Mouse (Mus musculus) lung, postnatal 25 days (tissue): ENCODE data around the gene Acad10.
"Not testable (repeated sequence)": the region's sequence is repeated elsewhere in the genome, so short reads cannot be mapped to it uniquely, and the experiment has no call there.

Experiments
- DNase-seq: peaks from one replicate; pipeline ENCODE4 v3.0.0; 2022; ENCODE audit warnings: low spot score

Acad10 gene

DNA sequence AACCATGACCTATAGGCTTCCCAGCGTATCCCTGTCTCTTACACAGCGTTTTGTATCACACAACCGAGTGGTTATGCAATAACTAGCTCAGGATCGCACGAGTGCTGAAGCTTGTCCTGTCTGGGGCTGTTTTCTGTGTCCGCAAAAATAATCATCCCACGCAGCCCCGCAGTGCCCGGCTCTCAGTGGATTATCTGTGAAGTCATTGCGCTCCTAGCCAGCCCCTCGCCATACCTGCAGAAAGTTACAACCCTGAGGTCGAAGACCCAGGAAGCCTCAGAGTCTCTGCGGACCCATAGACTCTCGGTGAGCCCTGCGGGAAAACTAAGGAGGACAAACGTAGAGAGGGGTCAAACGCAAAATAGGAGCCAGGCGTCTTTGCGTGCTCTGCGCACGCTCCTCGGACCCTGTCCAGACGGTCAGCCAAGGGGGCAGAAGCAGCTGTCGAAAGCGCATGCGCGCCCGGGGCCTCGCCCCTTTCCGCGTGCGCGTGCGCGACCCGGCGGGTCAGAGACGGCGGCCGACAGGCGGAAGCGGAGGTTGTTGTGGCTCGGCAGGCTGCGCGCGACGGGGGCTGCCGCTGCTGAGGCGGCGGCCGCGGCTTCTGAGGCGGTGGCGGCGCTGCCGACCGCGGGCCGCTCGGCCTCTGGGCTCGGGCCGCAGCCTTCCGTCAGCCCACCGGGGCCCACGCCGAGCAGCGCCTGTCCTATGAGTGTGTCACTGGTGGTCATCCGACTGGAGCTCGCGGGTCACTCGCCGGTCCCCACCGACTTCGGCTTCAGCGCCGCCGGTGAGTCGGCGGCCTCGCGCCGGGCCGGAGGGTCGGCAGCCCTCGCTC is at the start of gene Acad10, which contains the start of gene Brap:
Gene Acad10, minus strand, starts transcription at position 456 of the 838 bp plus-strand sequence.
Gene Brap, plus strand, starts transcription at position 505 of the 838 bp plus-strand sequence.
- peak; percentile 93 for DNase-seq

DNA sequence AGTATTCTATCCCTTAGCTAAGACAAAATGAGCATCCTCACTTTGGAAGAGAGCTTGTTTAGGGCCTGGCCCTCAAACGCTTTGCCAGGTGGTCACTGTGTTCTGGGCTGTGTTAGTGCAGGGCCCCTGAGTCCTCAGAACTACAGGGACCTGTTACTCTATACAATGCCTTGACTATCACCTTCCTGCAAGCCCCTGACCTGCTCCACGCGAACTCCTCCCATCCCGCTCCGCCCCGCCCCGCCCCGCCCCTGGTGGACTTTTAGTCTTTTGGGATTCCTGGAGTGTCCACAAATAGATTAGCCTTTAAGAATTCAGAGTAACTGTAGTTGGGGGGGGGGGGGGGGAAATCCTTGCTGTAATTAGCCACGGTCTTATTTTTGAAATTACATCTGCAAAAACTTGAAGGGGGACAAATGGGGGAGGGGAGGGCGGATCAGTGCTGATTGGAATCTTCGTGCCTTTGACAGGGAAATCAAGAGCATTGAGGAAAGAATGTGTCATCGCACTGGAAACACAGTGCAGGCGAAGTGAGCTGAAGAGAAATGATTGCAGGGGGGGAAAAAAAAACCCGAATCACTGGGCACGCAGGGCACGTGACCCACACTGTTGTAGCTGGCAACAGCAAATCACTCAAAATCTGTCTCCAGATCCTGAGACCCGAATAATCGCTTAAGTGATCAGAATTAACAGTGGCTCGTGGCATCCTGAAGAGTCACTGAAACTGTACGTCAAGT is 44.4 kb upstream of the Acad10 start:
- no peak for DNase-seq

DNA sequence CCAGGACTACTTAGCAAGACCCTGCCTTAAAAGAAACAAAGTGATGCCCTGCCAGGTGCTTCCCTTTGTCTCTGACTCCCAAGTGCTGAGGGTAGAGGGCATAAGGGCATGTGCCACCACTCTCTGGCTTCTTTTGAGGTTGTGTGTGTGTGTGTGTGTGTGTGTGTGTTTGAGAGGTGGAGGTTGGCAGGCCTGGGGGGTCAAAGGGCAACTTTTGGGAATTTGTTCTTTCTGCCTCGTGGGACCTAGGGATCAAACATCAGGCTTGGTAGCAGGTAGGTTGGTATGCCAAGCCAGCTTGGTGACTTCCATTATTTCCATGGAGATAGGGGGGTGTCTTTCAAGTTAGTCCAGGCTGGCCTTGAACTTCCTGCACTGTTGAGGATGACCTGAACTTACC is 43.0 kb upstream of the Acad10 start:
- no peak for DNase-seq

DNA sequence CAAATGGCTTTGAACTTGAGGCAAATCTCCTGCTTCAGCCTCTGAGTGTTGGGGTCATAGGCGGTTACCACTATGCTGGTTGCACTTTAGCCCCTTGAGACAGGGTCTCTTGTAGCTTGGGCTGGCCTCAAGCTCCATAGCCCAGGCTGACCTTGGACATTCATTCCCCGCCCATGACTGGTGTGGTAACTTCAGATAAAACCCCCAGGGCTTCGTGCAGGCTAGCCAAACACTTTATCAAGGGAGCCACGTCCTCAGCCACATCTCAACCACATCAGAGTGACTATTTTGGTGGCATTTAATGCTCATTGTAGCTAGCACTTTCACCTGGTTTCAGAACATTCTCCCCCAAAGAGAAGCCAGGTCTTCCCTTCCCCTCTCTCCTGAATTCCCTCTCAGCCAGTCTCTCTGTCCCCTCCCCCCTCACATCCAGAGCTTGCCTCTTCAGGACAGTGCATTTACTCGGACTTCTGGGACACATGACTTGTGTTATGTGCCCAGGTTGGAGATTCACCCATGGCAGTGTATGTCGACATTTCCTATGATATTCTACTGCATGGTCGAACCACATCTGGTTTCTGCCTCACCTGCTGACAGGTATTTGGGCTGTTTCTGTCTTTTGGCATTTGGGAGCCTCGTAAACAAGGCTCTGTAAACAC is 40.9 kb upstream of the Acad10 start:
- DNase-seq, result no peak

DNA sequence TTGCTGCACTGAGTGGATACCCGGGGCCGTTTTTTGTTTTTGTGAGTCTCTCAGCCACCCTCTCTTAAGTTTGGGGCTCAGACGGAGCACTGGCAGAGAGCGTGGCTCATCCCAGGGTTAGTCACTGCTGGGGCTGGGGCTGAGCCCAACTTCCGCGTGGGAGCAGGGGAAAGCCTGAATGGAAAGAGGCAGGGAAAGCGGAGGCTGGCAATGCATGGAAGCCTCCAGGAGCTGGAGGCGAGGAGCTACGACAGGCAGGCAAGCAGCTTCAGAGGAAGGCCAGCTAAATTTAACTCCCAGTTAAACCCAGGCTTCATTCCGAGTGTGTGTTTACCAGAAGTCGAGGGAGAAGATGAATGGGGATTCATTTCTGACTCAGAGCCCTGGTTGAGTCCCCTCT is 40.2 kb upstream of the Acad10 start:
- no peak for DNase-seq

DNA sequence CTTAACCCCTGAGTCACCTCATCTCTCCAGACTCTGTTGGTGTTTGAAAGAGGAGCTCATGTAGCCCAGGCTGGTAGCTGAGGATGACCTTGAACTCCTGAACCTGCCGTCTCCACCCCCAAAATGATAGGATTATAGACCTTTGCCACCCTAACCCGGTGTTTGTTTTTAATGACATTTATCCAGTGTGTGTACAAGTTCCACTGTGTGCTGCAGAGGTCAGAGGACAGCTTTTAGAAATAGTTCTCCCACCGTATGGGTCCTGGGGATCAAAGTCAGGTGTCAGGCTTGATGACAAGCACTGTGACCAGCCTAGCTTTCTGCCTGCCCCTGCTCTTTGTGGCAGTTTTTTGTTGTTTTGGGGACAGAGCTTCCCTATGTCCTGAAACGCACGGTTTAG is 39.6 kb upstream of the Acad10 start:
- no peak for DNase-seq

DNA sequence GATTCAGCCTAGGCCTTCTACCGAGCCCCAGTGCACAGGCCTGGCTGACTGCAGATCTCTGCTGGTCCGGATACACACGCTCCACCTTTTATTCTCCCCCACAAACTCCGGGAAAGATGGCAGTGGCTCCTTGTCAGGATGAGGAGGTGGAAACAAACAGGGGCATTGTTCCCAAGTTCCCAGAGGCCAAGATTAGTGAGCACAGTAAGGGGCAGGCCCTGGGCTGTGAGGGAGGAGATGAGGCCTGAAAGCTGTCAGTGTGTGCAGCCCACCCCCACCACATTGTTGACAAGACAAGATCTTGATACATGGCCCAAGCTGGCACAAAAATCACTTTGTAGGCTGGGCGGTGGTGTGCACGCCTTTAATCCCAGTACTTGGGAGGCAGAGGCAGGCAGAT is 36.4 kb upstream of the Acad10 start:
- DNase-seq, result no peak

DNA sequence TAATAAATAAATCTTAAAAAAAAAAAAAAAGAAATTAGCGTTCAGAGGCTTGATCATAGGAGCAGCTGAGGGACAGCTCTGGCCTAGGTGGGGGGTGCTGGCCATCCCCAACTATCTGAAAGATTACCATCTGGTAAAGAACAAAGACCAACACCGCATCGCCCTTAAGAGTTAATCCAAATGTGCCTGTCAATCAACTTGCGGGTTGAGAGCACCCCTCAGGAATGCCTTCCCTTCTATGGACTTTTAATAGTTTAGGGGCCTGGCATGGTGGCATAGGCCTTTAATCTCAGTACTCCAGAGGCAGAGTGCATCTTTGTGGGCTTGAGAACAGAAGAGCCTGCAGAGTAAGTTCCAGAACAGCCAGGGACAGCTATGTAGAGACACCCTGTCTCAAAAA is 32.6 kb upstream of the Acad10 start:
- DNase-seq, result no peak

DNA sequence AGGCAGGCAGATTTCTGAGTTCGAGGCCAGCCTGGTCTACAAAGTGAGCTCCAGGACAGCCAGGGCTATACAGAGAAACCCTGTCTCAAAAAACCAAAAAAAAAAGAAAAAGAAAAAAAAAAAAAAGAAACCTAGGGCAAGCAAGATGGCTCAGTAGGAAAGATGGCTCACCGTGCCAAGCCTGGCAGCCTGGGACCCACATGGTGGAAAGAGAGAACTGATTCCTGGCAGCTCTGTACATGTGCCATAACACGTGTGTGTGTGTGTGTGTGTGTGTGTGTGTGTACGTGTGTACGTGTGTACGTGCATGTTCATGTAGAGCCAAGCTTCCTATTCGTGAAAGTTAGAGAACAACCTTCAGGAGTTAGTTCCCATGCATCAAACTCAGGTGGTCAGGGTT is 31.1 kb upstream of the Acad10 start:
- not testable (repeated sequence) for DNase-seq

DNA sequence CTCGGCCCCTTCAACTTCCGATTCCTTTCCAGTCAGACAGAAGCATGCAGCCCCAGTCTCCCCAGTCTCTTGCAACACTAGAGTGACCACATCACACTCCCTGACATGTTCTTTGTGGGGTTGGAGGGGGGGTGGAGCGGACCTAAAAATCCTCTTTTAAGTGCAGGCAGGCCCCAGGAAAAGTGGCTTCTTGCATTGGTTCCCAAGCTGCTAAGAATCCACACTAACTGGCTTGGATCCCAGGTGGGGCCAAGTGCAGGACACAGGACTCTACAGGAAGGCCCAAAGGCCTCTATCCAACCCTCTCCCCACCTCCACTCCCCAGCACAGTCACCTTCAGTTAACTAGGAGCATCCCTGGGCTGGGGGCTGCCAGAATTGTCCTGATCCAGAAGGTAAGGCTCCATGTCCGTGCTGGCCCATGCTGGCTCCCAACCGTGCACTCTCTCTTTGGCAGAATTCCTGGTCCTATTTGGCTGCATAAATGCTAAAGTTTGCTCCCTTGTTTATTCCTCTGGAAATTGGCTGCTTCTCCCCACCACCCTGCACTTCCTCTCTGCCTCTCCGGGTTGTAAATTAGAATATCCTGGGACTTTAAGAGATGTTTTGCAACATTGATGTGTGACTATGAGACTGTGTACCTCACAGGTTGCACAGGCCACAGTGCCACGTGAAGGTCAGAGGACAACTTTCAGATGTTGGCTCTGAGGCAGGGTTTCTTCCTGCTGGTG is 30.3 kb upstream of the Acad10 start:
- DNase-seq, result peak; percentile 30

DNA sequence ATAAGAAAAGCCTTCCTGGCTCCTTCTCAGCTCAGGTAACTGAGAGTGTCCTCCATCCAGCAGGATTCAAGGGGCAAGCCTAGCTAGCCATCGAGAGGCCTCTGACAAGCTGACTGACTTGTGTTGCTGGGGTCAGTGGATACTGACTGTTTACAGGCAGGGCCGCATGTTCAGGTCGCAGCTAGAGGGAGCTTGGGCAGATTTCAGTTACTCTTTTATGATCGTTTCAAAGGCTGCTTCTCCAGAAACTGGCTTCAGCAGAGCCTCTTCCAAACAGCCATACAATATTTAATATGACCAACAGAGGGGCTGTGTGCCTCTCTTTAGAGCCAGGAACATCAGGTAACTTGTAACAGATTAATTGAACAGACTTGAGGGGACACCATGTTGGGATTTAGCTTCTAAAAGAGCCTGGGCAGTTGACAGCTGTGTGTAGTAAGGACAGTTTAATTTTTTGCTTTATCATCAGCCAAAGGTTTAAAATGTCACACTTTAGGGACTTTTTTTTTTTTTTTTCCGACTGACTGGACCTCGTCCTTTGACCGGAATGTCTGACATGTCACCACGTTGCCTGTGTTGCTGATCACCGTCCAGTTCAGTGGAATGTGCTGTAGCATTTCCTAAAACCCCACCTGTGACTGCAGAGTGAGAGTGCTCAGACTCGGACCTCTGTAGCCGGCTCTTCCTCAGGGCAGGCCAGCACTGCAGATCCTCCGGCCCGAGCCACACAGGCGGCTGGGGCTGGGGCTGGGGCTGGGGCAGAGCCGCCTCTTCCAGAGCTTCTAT is 26.0 kb upstream of the Acad10 start:
- peak; percentile 10 for DNase-seq

DNA sequence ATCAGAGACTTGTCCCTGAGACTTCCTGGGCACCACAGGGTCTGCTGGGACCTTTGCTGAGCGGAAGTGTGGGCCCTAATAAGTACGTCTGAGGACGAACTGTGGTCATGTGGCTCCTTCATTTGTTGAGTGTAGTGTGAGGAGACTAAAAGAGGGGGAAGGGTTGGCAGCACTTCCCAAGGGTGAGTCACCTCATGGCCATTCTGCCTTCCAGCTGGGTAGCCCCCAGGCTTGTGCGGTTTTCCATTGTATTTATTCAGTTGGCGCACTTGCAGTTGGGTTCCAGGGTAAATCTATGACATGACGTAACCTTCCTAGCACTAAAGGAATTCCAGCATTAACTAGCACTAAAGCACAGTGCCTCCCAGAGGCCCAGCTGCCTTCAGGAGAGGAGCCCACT is 25.2 kb upstream of the Acad10 start:
- DNase-seq, result no peak

DNA sequence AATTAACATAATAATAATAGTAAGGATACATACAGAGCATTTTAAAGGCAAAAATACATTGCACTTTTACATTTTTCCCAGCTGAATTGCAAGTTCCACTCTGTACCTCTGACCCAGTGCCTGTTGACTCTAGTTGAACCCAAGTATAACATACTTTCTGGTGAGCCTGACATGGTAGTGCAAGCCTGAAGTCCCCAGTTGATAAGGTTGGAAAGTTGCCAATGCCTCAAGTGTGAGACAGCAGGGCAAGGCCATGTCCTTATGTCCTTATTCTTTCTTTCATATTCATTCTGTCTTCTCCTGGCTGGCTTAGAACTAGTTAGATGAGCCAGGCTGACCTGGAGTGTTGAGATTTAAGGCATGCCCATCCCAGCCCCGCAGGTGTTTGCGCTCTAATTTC is 21.9 kb upstream of the Acad10 start:
- no peak for DNase-seq

DNA sequence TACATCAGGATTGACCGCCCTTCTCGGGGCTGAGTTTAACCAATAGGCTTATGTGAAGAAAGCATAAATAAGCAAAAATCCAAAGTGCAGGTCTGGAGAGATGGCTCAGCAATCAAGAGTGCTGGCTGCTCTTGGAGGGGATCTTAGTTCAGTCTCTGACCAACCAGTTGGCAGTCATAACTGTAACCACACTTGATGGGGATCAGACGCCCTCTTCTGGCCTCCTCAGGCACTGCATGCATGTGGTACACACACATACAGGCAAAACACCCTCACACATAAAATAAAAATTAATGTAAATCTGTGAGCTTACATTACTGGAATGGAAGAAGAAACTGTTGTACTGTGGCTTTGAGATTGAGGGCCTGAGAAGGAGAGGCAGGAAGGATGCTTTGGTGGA is 10.1 kb upstream of the Acad10 start:
- no peak for DNase-seq

DNA sequence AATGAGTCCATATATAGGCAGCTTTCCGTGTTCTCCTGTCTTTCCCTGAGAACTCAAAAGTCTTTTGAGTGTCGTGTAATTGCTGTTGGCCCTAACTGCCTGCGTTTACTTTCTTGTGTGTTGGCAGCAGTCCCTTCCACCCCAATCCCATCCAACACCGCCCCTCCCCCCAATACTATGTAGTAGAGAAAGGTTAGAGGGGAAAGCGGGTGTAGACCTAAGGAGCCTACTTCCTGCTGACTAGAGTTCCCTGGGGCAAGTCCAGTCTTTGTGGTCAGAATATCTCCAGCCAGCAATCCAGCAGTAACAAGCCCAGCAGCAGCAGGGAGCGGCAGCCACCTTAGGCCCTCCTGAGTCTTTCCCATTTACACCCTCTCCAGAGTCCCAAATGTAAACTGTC is 8.1 kb upstream of the Acad10 start:
- DNase-seq, result peak; percentile 43

DNA sequence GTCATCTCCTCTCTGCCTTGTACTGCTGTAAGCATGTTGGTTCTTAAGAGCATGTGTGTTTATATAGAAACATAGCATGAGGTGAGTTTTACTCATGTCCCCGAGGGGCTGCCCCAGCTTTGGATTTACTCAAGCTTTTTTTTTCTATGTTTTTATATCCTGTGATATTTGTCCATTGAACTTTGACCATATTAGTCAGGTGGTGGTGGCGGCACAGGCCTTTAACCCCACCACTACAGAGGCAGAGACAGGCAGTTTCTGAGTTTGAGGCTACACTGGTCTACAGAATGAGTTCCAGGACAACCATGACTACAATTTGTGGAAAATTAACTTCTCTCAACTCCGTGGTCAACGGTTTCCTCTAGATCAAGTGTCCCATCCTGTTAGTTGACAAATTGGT is 6.8 kb upstream of the Acad10 start:
- DNase-seq, result no peak

DNA sequence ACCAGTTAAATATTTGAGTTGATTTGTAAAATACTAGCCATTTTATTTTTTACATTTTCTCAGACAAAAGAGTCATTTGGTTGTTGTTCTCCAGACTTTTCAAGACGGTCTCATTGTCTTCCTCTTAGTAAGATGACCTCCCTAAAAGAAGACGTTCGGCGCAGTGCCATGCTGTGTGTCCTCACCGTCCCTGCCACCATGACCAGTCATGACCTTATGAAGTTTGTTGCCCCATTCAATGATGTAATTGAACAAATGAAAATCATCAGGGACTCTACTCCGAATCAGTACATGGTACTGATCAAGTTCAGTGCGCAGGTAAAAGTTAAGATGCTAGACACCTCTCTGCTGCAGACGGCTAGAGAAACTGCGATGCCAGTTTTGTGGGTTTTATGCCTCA is 4.7 kb upstream of the Acad10 start:
- no peak for DNase-seq

DNA sequence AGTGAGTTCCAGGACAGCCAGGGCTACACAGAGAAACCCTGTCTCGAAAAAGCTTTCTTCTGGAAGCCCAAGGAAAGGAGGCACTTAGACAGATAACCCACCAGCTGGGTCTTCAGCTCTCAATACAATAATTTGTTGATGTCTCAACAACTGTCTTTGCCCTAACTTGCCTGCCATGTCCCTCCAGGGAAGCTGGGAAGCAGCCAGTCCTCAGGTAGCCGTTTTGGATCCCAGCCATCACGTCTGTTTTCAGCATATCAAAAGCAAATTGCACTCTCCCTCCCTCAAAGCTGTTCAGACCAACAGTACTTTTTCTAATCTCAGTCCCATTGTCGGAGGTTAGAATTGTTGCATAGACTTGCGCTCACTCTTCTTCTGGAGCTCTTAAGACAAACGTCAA is 3.8 kb upstream of the Acad10 start:
- DNase-seq, result no peak

DNA sequence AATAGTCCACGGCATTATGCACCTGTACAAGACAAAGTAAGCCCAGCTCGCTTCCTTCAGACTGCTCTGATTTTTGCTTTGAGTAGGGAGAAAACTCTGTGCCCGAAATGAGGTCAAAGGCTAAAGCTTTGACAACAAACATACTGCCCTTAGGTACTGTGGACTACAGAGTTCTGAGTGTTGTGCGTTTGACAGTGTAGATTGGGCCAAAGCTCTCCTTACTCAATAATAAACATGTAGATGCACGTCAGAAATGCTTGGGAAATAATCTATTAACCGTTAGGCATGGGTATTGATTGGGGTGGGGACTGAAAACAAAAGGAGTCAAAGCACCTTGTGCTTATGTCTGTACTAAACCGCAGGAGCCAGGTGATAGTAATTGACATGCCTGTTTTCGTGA is 3.1 kb upstream of the Acad10 start:
- DNase-seq, result no peak

DNA sequence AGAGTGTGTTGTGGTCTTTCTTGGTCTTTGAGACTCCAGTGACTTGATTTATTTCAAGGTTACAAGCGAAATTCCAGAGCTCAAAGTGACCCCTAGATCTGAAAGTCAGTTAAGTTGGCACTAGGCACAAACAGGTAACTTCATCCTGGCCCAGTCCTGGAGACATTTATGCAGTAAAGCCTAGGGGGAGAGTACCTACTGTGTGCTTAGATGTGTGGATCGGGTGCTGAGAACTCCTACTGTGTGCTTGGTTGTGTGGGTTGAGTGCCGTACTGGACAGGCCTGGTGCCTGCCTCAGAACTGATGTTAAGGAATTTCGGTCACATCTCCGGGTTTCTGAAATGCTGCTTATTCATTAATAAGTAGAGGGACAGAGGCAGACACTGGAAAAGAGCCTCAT is 1.2 kb upstream of the Acad10 start:
- no peak for DNase-seq

DNA sequence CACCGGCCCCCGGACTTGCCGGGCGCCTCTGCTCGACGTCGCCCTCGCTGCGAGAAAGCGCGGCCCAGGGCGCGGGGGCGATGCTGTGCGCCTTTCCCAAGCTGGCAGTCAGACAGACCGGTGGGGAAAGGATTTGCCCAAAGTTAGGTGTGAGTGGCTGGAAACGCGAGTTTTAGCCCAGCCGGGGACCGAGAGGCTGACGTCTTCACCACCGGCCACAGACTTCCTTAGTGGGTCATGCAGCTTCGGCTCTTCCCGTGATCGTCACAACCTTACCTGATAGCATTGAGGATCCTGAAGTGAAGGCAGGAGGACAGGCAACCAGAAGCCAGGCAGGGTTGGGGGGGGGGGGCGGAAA is 562 bp upstream of the Acad10 start:
- no peak for DNase-seq

DNA sequence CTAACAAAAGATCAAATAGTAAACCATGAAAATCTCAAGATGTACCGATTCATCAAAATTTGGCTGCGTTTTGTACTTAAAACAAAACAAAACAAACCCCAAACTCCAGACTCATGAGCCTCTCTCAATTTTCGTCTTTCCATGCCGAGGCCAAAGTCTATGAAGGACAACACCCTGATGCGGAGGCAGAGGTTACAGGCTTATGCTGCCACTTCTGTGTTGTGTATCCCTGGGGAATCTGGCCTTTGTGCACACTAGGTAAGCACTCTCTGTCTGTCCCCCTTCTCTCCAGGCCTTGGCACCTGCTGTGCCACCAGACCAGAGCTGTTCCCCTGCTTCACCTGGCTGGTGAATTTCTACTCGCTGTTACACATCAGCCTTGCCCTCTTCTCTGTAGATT is 2.7 kb downstream of the Acad10 start:
- DNase-seq, result not testable (repeated sequence)
